Mouse (Mus musculus) limb, embryonic 10.5 days (tissue): Measurements from ENCODE around the gene Lrrc8d. TPM values are rescaled to one million over a fixed set of nuclear protein-coding genes. Genes with fewer than 3 reads are reported as not detected.

Source experiments
- DNase-seq: peaks from one replicate; pipeline ENCODE4 v3.0.0-alpha.2; 2017; ENCODE audit warnings: low spot score
- H3K27ac ChIP-seq: fragments of 300-500 bp; sonication (generic); 2 replicates; pipeline ENCODE4 v1.5.1; 2016; ENCODE audit warnings: mild to moderate bottlenecking
- H3K27me3 ChIP-seq: fragments of 300-500 bp; sonication (generic); 2 replicates; pipeline ENCODE4 v1.6.1; 2016; ENCODE audit warnings: low read depth, mild to moderate bottlenecking; ENCODE audit not compliant: poor library complexity, severe bottlenecking
- H3K36me3 ChIP-seq: fragments of 300-500 bp; sonication (generic); 2 replicates; pipeline ENCODE4 v1.6.1; 2016; ENCODE audit warnings: mild to moderate bottlenecking, moderate library complexity
- H3K4me1 ChIP-seq: fragments of 300-500 bp; sonication (generic); 2 replicates; pipeline ENCODE4 v1.6.1; 2016
- H3K4me3 ChIP-seq: fragments of 300-500 bp; sonication (generic); 2 replicates; pipeline ENCODE4 v1.5.1; 2016; ENCODE audit warnings: mild to moderate bottlenecking, moderate library complexity
- H3K9me3 ChIP-seq: fragments of 300-500 bp; sonication (generic); replicated peaks from 2 replicates; pipeline ENCODE4 v1.6.1; 2016; ENCODE audit warnings: mild to moderate bottlenecking
- WGBS: fragments of 180-500 bp; shearing (Covaris S2); methylation state at CpG from one replicate; pipeline ENCODE4 v1.1.7; 2016; 5-methylcytosine and 5-hydroxymethylcytosine counted together
- polyA plus RNA-seq: library from polyadenylated mRNA; unstranded; fragments of >200 nt; fragmentation: Nextera tagmentation; extraction: Ambion mirVana; gene quantifications from 2 replicates; pipeline ENCODE4 v1.2.1, GENCODE M21; 2016

Lrrc8d gene
- polyA plus RNA-seq, 1 experiment from 2014 or later = 17.6 TPM

- Histone ChIP-seq H3K27ac (no peak overlapping the region), H3K9me3 (no peaks in the 10 kb centered on the region), H3K4me3 (no peak overlapping the region), H3K4me1 (peaks cover 19% of the 10 kb centered on the region; the same call in 1 of the 2 replicates), H3K27me3 (no peaks in the 10 kb centered on the region), H3K36me3 (no peaks in the 10 kb centered on the region)
- WGBS = 32% methylated on average over 3 of the region's 3 CpGs
- DNase-seq = peak; percentile 90
Observed at GRCm38 (mm10) chr5:105868593-105868992, 168.8 kb downstream of the Lrrc8d start.

- Histone ChIP-seq H3K4me1 (peaks cover 19% of the 10 kb centered on the region; the same call in 1 of the 2 replicates), H3K27me3 (no peaks in the 10 kb centered on the region), H3K27ac (no peak overlapping the region), H3K4me3 (no peak overlapping the region), H3K36me3 (no peaks in the 10 kb centered on the region), H3K9me3 (no peaks in the 10 kb centered on the region)
- WGBS = 87% methylated on average over 7 of the region's 7 CpGs
- no peak for DNase-seq
Observed at GRCm38 (mm10) chr5:105869739-105870138, 170.0 kb downstream of the Lrrc8d start.

DNA sequence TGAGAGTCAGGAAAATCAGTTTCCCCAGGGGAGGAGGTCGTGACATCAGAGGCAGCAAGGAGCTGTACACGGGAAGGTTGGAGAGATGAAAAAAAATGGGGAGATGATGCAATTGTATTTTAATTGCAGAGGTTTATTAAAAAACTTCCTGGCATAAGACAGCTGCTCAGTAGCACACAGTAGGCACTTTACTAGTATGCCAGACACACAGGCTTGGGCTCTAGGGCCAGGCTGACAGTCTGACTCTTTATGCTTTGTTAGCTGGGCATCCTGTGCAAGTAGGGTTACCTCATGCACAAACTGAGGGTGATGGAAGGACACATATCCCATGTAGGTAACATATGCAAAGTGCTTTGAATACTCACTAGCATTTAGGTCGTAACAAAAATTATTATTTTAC is 171.4 kb downstream of the Lrrc8d start:
- peaks cover 28% of the 10 kb centered on the region for H3K4me1 ChIP-seq
- WGBS = 76% methylated on average over 3 of the region's 3 CpGs
- H3K27ac ChIP-seq = no peak overlapping the region
- no peaks in the 10 kb centered on the region for H3K36me3 ChIP-seq
- H3K27me3 ChIP-seq = no peaks in the 10 kb centered on the region
- H3K4me3 ChIP-seq = no peak overlapping the region
- H3K9me3 ChIP-seq = no peaks in the 10 kb centered on the region
- no peak for DNase-seq

DNA sequence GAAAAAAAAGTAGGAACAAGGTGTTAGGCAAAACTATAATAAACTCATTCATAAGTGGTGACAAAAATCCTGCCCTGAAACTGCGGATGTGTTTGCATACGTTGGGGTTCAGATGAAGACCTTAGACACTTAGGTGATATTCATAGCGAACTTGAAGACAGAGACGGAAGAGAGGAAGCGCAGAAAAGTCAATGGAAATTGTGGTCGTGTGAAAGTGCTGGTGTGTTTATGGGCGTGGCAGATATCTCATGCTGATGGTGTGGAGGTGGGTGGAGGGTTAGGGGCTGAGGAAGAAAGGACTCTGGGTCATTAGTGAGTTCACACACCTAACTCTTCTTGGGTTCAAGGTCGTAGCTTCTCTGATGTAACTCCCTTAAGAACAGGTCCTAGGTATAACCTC is 172.4 kb downstream of the Lrrc8d start:
- Histone ChIP-seq H3K27me3 (no peaks in the 10 kb centered on the region), H3K9me3 (no peaks in the 10 kb centered on the region), H3K4me3 (no peak overlapping the region), H3K36me3 (no peaks in the 10 kb centered on the region), H3K4me1 (peaks cover 29% of the 10 kb centered on the region), H3K27ac (no peak overlapping the region)
- 86% methylated on average over 8 of the region's 8 CpGs for WGBS
- DNase-seq = no peak

- DNase-seq = no peak
- Histone ChIP-seq H3K27me3 (no peaks in the 10 kb centered on the region), H3K9me3 (no peaks in the 10 kb centered on the region), H3K27ac (no peak overlapping the region), H3K4me1 (peaks cover 30% of the 10 kb centered on the region), H3K4me3 (no peak overlapping the region), H3K36me3 (no peaks in the 10 kb centered on the region)
- 87% methylated on average over 7 of the region's 7 CpGs for WGBS
Observed at GRCm38 (mm10) chr5:105872916-105873315, 173.1 kb downstream of the Lrrc8d start.

DNA sequence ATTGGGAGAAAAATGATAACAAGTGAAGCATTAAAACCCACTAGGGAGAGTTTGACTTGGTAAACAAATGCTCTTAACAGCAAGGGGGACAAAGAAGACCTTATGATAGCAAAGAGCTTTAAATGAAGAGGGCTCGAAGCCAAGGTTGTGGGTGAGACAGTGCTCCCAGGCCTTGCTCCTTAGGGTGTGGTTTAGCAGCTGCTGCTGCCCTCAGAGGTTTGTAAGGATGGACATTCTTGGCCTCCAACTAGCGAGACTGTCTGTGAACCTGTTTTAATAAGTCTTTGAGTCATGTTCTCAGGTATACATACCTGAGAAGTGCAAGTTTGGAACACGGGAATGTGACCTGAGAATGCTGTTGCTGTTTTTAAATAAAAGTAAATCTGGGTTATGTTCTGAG is 174.0 kb downstream of the Lrrc8d start:
- H3K36me3 ChIP-seq = no peaks in the 10 kb centered on the region
- H3K27ac ChIP-seq = no peak overlapping the region
- no peak for DNase-seq
- 77% methylated on average over 3 of the region's 3 CpGs for WGBS
- no peak overlapping the region for H3K4me3 ChIP-seq
- no peaks in the 10 kb centered on the region for H3K27me3 ChIP-seq
- H3K4me1 ChIP-seq = peaks cover 33% of the 10 kb centered on the region
- H3K9me3 ChIP-seq = no peaks in the 10 kb centered on the region

GRCm38 (mm10) chr5:105874476-105874875 is 174.7 kb downstream of the Lrrc8d start:
- no peak overlapping the region for H3K27ac ChIP-seq
- WGBS = 94% methylated on average over 11 of the region's 11 CpGs
- DNase-seq = no peak

DNA sequence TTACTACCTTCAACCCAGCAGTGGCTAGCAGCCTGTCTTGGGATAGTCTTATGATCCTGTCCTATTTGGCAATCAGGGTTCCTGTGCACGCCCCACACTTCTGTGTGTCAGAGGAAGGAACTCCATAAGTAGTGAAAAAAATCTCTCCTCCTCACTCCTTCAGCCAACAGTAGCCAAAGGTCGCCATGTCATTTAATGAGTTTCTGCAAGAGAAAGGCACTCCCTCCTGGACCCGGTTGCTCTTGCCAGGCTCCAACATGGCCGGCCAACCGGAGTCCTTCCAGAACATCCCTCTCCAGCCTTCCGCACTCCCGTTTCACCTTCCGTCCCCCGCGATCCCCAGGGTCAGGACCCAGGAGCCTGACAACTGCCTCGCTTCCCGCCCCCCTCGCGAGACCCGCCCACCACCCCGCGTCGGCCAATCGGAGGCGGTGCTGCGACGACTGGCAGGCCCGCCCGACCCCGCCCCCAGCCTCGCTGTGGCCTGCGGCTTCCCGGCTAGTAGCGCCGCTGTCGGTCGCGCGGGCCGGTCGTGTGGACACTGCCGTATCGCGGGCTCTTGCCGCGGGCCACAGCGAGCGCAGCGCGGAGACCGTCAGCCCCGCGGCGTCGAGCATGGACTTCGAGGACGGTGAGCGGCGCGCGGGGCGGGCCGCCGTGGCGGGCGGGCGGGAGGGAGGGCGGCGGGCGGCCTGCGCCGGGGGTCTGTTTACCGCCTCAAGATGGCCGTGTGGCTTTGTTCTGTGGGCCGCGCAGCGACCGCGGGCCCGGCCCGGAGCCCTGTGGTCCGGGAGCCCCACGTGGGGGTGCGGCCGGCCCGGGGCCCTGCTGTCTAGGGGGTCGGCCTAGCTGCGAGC is 176.5 kb downstream of the Lrrc8d start, which contains the start of gene Zfp326:
Gene Zfp326, plus strand, starts transcription at position 498 of the 857 bp plus-strand sequence.
- peak within 1 kb of the TSS; percentile 97 for H3K4me3 ChIP-seq
- H3K4me1 ChIP-seq = peaks cover 37% of the 10 kb centered on the region
- WGBS = under 1% methylated on average over 81 of the region's 83 CpGs
- peak; percentile 97 for DNase-seq
- no peaks in the 10 kb centered on the region for H3K27me3 ChIP-seq
- H3K9me3 ChIP-seq = no peaks in the 10 kb centered on the region
- peak within 1 kb of the TSS; percentile 100 for H3K27ac ChIP-seq
- peaks cover 18% of the 10 kb centered on the region for H3K36me3 ChIP-seq

More at GRCm38 (mm10) chr5:105874476-105874875, 174.7 kb downstream of the Lrrc8d start:
- Histone ChIP-seq H3K9me3 (no peaks in the 10 kb centered on the region), H3K36me3 (peaks cover 3% of the 10 kb centered on the region; the same call in 1 of the 2 replicates), H3K4me1 (peaks cover 34% of the 10 kb centered on the region), H3K4me3 (no peak overlapping the region), H3K27me3 (no peaks in the 10 kb centered on the region)

GRCm38 (mm10) chr5:105876925-105877774 is 177.4 kb downstream of the Lrrc8d start:
- Histone ChIP-seq H3K4me3 (peak overlapping the region; percentile 97), H3K36me3 (peaks cover 27% of the 10 kb centered on the region), H3K27ac (peak overlapping the region; percentile 100), H3K27me3 (no peaks in the 10 kb centered on the region), H3K4me1 (peaks cover 37% of the 10 kb centered on the region), H3K9me3 (no peaks in the 10 kb centered on the region)
- WGBS = 1% methylated on average over 46 of the region's 46 CpGs
- DNase-seq = no peak

Other genes starting within 250 kb of the Lrrc8d start
- 11.1 and 14.2 TPM in 2 replicates for gene Lrrc8c, start 180.6 kb upstream of the Lrrc8d start, polyA plus RNA-seq
- gene Zfp326, start 176.6 kb downstream of the Lrrc8d start, polyA plus RNA-seq = 44.0 and 55.8 TPM in 2 replicates